Mouse (Mus musculus) heart, adult 2 months (tissue): ENCODE measurements around the gene Phlda2.

Experiments used
- CTCF ChIP-seq: fragments of 200-600 bp; IDR thresholded peaks from 2 replicates; pipeline ENCODE4 v1.8.1; 2022; ENCODE audit warnings: antibody characterized with exemption, mild to moderate bottlenecking, moderate library complexity
- EP300 ChIP-seq: fragments of 200-500 bp; IDR thresholded peaks from 2 replicates; pipeline ENCODE4 v1.6.1; 2011; ENCODE audit warnings: low read depth, low read length, control low read depth; ENCODE audit not compliant: insufficient read depth
- POLR2A ChIP-seq: fragments of 200-500 bp; IDR thresholded peaks from 2 replicates; pipeline ENCODE4 v1.6.1; 2011; ENCODE audit warnings: mild to moderate bottlenecking, low read depth, low read length, control low read depth; ENCODE audit not compliant: insufficient read depth

GRCm38 (mm10) chr7:143536251-143536650, 33.3 kb upstream of the Phlda2 start:
- TF ChIP-seq EP300 (no peak), POLR2A (no peak), CTCF (no peak)
